Mouse (Mus musculus): ENCODE data around the gene Klhl6.

Gene Klhl6

DNA sequence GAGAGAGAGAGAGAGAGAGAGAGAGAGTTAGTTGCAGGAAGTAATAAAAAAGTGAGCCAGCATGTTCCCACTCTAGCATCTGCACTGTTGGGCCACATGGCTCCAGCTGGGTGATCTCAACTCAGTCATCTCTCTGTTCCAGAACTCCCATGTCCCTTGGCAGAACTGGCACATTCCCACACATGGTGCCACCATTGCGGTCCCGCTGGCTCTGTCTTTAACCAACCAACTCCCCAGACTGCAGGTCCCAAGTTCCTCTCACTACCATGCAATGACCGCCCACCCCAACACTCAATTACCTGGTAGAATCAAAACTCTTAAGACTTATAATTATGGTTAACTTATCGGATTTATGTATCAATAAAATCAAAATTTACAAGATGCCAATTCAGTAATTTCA, 14.2 kb downstream of the Klhl6 start:
- no peak for DNase-seq

DNA sequence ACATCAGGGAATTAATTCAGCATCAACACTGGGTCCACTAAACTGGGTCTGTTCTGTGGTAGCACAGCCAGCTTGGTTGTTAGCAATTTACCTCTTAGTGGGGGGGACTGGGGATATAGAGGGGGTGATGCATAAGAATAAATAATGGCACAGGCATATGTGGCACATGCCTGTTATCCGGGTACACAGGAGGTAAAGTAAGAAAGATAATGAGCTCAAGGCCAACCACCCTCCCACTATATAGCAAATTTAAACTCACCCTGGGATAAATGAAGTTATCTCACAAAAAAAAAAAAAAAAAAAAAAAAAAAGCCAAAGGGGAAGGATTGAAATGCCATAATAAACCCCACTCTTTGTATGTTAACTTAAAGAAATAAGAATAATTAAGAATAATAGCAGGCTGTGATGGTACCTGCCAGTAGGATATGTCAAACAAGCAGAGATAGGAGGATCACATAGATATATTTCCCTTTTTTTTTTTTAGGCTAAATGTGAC, 14.9 kb downstream of the Klhl6 start:
- no peak for DNase-seq

DNA sequence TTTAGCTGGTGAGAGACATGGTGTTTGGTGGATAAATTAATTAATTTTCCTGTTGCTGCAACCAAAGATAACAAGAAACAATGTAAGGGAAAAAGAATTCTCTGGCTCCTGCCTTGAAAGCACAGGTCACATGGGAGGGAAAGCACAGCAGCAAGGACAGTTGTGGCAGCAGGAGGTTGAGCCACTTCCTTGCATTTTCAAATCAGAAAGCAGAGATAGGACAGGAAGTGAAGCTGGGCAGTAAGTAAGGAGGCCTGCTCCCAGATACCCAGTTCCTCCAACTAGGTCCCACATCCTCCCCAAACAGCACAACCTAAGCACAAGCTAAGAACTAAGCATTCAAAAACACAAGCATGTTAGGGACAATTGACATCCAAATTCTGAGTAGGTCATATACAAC, 15.9 kb downstream of the Klhl6 start:
- DNase-seq, result no peak

DNA sequence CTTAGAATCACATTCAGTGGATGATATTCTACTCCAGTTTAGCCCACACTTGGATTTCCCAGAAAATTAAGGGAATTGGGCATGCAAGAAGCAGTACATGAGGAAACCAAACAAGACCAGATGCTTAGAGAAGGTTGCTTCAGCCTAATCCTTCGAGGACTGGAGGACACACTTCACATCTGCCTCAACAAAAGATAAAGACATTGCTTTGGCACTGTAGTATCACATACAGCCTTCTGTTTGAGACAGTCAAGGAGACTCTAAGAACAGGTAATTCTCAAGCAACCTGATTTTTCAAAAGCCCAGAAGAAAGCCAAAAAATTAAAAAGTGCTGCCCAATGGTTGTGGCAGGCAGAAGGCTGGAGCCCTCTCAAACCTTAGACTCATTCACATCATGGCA, 16.4 kb downstream of the Klhl6 start:
- no peak for DNase-seq

DNA sequence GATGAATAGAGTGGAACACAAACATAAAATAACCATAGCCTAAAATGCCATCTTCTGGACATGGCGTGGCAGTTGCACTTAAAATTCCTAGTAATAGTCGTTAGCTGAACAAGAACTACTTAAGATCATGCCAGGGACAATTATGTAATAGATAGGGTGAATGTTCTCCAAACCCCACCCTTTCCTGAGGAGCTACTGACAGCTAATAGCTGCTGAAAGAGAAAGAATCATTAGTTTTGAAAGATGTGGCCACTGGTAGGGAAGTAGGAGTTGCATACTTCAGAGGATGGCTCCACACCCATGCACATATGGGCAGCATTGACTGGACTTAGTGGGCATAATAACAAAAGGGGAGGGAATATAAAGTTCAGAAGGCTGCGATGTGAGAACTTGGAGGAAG, 19.9 kb downstream of the Klhl6 start:
- DNase-seq, result no peak

DNA sequence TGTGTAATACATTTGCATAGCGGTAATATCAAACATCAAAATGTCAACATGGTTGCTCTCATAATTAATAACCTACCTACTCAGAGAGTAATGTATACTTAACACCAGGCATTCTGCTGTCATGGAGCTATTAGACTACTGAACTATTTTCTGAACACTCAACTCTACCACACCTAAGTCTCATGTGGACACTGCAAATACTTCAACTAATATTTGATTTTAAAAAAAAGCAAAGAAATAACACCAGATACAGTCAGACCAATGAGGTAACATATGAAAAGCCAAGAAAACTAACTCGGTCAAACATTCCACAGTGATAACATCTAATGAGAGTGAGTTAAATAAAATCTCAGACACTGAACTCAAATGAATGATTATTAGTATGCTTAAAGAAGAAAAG, 21.8 kb downstream of the Klhl6 start:
- no peak for DNase-seq

DNA sequence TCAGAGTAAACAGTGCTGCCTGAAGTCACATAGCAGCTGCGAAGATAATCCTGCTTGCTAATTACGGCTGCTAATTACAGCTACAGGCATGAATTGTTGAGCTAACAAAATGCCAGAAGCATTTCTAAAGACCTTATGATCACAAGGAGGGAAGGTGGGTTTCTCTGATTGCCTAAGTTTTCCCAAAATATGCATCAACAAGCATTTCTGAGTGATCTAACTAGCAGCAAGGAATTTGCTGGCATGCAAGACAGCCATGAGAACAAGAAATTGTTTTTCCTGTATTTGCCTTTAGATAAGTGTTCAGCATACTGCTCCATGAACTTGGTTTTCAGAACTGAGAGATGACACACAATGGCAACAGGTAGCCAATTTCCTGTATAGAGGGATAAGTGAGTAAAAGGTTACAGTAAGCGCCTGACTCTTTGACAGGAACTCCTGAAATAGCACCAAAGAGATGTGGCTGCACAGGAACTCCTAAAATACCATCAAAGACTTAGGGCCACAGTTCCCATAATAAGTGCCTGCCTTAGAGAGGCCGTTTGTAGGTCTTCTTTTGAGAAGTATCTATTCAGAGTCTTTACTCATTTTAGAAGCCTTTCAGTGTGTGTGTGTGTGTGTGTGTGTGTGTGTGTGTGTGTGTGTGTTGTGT, 22.3 kb downstream of the Klhl6 start:
- DNase-seq, result no peak

DNA sequence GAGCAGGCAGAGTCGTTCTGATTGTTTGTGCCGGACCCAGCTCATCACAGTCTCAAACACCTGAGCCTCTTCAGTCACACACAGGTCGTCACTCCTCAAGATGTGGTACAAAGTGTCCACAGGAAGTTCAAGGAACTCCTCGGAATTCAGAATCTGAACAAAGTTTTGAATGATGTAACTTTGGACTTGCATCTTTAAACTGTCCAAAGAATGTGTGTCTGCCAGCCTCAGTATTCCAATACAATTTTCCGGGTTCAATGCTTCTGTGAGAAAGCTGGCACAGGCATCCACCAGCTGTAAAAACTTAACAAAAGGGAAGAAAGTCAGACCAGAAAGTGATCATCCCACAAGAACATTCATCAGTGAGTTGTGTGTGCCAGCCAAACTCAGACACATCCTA, 25.8 kb downstream of the Klhl6 start:
- no peak for DNase-seq

DNA sequence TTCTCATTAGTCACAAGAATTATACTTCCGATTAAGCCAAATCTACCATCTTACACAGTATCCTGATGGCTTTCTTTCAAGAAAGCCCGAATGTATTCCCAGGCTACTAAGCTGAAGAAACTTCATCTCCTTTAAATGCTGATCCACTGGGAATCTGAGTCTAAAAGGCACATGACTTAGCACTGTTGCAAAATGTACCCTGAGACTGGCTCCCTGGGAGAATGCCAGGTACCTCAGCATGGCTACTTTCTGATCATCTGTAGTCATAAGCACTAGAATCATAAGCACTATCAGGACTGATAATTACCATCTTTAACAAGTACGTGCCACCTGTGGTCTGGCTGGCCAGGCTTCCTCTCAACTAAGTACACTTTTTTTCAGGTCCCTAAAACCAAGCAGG, 35.5 kb downstream of the Klhl6 start:
- DNase-seq, result no peak

DNA sequence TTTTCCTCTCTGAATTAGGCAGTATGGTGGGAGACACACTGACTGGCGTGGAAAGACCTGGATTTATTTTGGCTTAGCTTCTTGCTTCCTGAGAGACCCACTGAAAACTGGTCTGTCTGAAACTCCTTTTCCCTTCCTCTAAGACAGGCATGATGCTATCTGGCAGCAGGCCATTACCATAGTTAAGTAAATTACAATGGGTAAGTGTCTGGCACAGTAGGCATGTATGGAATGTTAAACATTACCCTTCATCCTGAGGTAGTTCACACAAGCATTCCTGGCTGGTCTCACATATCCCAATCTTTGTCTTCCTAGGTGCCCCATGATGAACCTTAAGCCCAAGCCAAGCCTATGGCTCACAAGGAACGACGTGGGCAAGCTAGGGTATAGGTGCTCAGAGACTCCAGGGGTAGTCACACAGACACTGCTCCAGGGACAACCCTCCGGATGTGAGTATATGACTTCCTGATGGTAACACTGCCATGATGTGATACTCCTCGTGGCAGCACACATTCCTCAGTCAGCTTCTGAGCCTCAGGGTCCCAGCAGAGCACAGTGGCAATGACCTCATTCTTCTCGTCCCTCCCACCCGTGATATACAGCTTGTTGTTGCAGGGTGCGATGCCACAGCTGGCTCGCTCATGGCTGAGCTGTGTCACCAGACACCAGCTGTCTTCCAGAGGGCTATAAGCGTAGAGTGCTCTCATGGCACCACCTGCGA, 36.1 kb downstream of the Klhl6 start:
- DNase-seq, result no peak

DNA sequence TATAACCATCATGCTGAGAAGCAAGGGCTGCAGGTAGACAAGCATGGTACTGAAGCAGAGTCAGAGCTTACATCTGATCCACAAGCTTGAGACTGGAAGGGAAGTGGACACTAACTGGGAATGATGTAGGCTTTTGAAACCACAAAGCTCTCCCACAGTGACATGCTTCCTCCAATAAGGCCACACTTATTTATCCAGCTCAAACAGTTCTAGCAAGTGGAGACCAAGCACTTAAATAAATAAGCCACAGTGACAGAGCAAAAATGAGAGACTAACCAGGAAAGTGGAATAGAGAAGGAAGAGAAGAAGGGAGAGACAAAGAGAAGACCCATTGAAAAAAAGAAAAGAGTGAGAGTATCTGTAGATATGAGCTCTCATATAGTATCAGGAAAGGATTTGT, 62.0 kb downstream of the Klhl6 start:
- no peak for DNase-seq

DNA sequence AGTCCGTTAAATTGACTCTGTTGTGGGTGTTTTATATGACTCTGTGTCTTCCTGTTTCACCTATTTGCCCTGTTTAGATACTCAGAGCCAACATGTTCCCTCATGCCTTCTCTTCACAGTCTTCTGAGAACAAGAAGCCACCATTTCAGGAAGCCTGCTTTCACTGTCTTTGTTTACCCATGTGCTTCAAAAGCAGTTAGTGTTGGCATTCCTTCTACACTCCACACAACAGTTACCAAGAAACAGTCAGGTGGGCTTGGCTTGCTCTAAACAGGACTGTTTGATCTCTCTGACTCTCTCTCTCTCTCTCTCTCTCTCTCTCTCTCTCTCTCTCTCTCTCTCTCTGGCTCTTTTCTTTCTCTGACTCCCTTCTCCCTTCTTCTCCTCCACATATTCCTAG, 64.6 kb downstream of the Klhl6 start:
- DNase-seq, result no peak

DNA sequence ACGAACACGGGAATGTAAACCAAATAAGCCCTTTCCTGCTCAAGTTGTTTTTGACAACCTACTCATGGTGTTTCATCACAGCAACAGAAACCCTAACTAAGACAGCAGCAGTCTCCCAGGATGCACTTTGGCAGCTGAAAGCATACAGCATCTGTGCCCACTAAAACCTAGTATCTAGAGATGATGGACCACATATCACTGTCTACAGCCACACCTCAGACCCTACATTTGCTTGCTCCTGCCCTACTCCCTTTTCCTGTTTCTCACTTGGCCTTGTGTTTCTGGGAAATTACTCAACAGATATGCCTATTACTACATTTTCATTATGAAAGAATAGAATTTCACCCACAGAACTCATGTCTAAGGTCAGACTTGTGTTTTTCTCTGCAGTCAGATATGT, 70.3 kb downstream of the Klhl6 start:
- DNase-seq, result no peak

DNA sequence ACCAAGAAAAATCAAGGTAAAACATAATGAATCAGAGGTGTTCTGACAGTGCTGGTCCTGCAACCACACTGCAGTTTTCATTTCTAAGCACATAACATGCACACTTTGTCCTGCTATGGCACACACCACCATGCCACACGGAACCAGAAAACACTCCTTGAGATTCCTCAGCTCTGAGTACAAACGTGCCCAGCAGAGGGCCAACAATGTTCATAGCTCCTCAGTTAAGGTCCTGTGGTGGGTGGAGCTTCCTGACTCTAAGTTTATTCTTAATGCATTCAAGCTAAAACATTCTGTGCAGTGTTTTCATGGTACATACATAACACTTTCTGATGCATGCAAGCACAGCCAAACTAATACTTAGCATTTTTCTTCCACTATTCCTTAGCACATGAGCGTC, 74.5 kb downstream of the Klhl6 start:
- DNase-seq, result no peak

DNA sequence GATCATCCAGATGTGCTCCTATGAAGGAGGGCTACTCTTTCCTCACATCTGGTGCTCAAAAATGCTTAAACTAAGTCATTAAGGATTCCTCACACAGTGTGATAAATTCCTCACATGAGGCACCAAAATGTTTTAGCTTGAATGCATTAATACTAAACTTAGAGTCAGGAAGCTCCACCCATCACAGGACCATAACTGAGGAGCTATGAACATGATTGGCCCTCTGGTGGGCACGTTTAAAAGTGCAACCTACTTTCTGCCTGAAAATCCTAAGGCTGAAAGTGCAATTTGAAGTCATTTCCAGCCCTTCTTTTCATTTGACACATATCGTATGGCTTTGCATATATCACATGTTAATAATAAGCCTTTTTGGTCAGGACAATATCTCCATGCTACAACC, 75.7 kb downstream of the Klhl6 start:
- DNase-seq, result peak; percentile 31

DNA sequence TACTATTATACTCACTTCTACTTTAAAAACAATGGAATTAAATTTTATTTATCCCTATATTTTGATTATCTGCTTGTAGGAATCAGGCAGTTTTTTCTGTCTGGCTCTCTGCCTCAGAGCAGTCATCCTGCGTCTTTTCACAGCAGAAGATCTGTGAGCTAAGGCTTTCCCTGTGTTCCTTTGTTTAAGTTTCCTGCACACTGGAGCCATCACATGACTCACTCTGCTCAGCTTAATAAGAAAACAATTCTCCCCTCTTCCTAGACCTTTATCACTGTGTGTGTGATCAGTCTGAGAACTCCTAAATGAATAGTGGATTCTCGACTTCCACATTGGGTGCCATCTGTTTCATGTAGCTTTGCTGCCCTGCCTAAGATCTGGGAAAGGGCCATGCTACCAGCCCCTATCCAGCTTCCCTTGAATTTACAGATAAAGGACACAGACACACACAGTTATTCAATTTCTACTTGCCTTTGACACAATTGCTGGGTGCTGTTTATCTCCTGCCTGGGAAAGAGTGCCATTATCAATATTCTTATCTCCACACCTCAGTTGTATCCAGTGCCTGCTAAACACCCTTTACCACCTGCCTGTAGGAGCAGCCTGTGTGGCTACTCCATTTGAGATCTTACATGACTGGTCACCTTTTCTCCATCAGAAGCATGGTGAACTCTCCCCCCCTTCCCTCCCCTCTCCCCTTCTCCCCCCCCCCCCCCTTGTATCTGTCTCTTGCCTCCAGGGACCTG, 77.9 kb downstream of the Klhl6 start:
- DNase-seq, result no peak

DNA sequence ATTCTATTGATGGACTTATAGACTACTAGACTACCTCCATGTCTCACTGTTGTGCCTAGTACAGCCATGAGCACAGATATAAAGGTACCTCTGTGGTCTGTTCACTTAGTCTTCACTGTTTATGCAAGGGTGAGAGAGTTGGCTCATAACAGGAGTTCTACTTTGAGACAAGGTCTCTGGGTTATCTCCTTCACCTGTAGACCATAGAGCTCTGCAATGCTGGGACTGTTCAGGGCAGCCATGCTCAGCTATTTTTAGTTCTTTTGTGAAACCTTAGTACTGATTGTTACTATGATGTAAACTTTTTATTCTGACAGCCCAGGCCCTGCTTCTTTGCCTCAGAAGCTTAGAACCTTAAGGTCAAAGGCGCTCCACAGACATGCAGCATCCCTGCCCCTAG, 79.0 kb downstream of the Klhl6 start:
- DNase-seq, result no peak
